Mouse (Mus musculus): ENCODE measurements around the gene Tm9sf4.

GRCm38 (mm10) chr2:153238406-153238805, 77.3 kb downstream of the Tm9sf4 start:
- no peak for TF ChIP-seq CTCF (IDR thresholded peaks at IDR 0.05; ENCODE audit: control insufficient read depth, insufficient read depth, low read length)
- no peak for TF ChIP-seq POLR2A (IDR thresholded peaks at IDR 0.05; ENCODE audit: borderline replicate concordance, control insufficient read depth, low read depth, low read length)
